Mouse (Mus musculus): ENCODE measurements around the gene Dcun1d4. TPM values are rescaled to one million over a fixed set of nuclear protein-coding genes. Genes with fewer than 3 reads are reported as not detected.

Gene Dcun1d4
- polyA plus RNA-seq, 1 experiment from 2014 or later = 20.3 TPM

DNA sequence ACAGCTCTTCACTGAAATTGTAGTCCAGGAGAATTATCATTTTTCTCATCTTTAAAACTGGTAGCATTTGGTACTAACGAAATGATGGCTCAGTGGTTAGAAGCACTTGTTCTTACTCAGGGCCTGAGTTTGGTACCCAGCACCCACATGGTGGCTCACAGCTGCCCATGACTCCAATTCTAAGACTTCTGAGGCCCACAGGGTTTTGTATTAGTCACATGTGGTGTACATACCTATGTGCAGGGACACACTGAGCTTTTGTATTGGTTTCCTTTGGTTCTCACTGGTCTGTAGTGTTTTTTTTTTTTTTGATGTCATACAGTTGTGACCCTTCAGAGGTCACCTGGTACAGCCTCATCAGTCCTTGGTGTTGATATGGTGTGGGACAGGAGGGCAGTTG lies 68.0 kb downstream of the Dcun1d4 start:
- peaks cover 33% of the 10 kb centered on the region for H3K36me3 ChIP-seq (ENCODE audit: control insufficient read depth, insufficient read depth, low read length)
- H3K27me3 ChIP-seq (ENCODE audit: control insufficient read depth, insufficient read depth, low read length) = no peaks in the 10 kb centered on the region
- no peaks in the 10 kb centered on the region for H3K9me3 ChIP-seq (ENCODE audit: control insufficient read depth, low read length)
- no peak overlapping the region for H3K4me3 ChIP-seq (ENCODE audit: control insufficient read depth in 1 of 2, insufficient read depth in 1 of 2, low read depth in 1 of 2, low read length in 2 of 2)
- no peak overlapping the region for H3K9ac ChIP-seq (ENCODE audit: low read length)
- peaks cover 3% of the 10 kb centered on the region in 2 experiments; a peak in 2 of 4 replicates for H3K4me1 ChIP-seq (ENCODE audit: control insufficient read depth in 2 of 2, insufficient read depth in 2 of 2, low read length in 2 of 2)
- 85% methylated on average over 1 of the region's 1 CpGs for WGBS
- no peak overlapping the region for H3K4me2 ChIP-seq (ENCODE audit: low read length)
- ATAC-seq (ENCODE audit: insufficient number of reproducible peaks, insufficient read depth, low FRiP score, low read depth) = no peak
- H3K27ac ChIP-seq (replicated peaks in 1 of 2; ENCODE audit: control insufficient read depth in 1 of 2, insufficient read depth in 1 of 2, low read depth in 2 of 2, low read length in 2 of 2) = no peak overlapping the region

DNA sequence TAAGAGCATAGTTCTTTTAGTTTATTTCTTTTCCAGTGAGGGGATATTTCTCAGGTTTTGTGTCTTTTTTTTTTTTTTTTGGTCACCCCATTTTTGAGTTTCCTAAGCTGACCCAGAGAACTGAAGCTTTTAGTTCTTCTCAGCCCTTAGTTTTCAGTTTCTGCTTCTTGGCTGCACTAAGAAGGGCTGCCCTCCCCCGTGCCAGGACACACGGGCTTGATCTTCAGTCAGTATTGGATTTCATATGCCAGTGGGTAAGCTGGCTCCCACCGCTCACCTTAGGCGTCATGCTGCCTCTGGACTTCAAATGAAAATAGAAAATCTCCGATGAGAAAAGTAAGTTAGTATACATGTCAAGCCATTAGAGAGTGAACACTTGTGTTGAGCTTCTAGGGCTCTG lies 71.0 kb downstream of the Dcun1d4 start:
- no peak overlapping the region for H3K4me3 ChIP-seq (ENCODE audit: control insufficient read depth in 1 of 2, insufficient read depth in 1 of 2, low read depth in 1 of 2, low read length in 2 of 2)
- no peak overlapping the region for H3K4me2 ChIP-seq (ENCODE audit: low read length)
- H3K36me3 ChIP-seq (ENCODE audit: control insufficient read depth, insufficient read depth, low read length) = 0 out of 2 replicates have a peak, but pooled peaks cover 16% of the 10 kb centered on the region
- no peak overlapping the region for H3K9ac ChIP-seq (ENCODE audit: low read length)
- H3K4me1 ChIP-seq (ENCODE audit: control insufficient read depth in 2 of 2, insufficient read depth in 2 of 2, low read length in 2 of 2) = peaks cover 3% of the 10 kb centered on the region in 2 experiments; a peak in 2 of 4 replicates
- no peaks in the 10 kb centered on the region for H3K27me3 ChIP-seq (ENCODE audit: control insufficient read depth, insufficient read depth, low read length)
- H3K9me3 ChIP-seq (ENCODE audit: control insufficient read depth, low read length) = no peaks in the 10 kb centered on the region
- 88% methylated on average over 5 of the region's 5 CpGs for WGBS
- ATAC-seq (ENCODE audit: insufficient number of reproducible peaks, insufficient read depth, low FRiP score, low read depth) = no peak
- no peak overlapping the region for H3K27ac ChIP-seq (replicated peaks in 1 of 2; ENCODE audit: control insufficient read depth in 1 of 2, insufficient read depth in 1 of 2, low read depth in 2 of 2, low read length in 2 of 2)

DNA sequence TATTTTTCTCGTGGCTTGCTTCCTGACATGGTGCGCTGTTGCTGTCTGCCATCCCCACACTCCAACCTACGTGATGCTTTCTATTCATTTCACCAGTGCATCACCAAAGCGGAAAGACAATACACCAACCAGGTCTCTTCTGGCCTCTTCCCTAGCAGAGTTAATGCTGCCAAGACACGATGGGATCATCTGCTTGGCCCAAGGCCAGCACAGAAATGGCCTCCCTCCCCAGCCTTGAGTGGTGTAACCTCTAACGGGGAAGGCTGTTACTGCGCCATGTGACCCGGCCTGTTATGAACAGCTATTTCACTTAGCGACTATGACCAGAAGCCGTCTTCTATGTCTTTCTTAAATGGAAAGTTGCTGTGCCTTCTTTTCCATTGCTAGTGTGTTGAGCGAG lies 73.1 kb downstream of the Dcun1d4 start:
- Histone ChIP-seq H3K27ac (replicated peaks in 1 of 2; ENCODE audit: control insufficient read depth in 1 of 2, insufficient read depth in 1 of 2, low read depth in 2 of 2, low read length in 2 of 2) (no peak overlapping the region), H3K36me3 (ENCODE audit: control insufficient read depth, insufficient read depth, low read length) (peaks cover 34% of the 10 kb centered on the region), H3K27me3 (ENCODE audit: control insufficient read depth, insufficient read depth, low read length) (no peaks in the 10 kb centered on the region), H3K9ac (ENCODE audit: low read length) (no peak overlapping the region), H3K4me1 (ENCODE audit: control insufficient read depth in 2 of 2, insufficient read depth in 2 of 2, low read length in 2 of 2) (no peaks in the 10 kb centered on the region), H3K4me3 (ENCODE audit: control insufficient read depth in 1 of 2, insufficient read depth in 1 of 2, low read depth in 1 of 2, low read length in 2 of 2) (no peak overlapping the region), H3K4me2 (ENCODE audit: low read length) (no peak overlapping the region), H3K9me3 (ENCODE audit: control insufficient read depth, low read length) (no peaks in the 10 kb centered on the region)
- 94% methylated on average over 11 of the region's 11 CpGs for WGBS
- no peak for ATAC-seq (ENCODE audit: insufficient number of reproducible peaks, insufficient read depth, low FRiP score, low read depth)

DNA sequence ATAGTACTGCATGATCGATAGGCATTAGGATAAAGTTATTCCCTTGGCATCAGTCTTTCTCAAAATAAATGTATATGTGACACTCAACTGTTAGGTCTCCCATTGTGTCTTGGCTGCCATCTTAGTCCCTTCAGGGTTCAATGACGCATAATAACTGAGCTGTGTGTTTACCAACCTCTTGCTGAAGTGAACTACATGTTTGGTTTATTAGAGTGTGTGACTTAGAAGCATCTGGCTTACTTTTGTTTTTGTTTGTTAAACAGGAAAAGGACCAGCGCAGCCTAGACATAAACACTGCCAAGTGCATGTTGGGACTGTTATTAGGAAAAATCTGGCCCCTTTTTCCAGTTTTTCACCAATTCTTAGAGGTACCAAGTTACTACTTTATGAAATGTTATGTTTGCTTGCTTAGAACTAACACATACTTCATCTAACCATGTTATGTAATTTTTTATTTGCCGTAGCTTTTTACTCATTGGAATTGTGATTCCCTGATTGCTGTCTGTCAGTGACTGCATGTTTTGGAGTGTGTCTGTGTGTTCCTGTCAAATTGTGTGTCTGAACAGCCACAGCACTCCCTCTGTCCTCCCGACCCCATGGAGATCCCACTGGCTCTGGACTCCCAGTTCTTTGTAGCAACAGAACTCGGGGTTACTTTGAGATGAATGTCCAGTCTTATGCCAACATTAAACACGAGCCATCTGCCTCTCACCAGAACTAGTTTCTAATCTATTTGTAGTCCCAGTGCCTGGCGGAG lies 74.5 kb downstream of the Dcun1d4 start:
- Histone ChIP-seq H3K27ac (replicated peaks in 1 of 2; ENCODE audit: control insufficient read depth in 1 of 2, insufficient read depth in 1 of 2, low read depth in 2 of 2, low read length in 2 of 2) (no peak overlapping the region), H3K4me1 (ENCODE audit: control insufficient read depth in 2 of 2, insufficient read depth in 2 of 2, low read length in 2 of 2) (no peaks in the 10 kb centered on the region), H3K36me3 (ENCODE audit: control insufficient read depth, insufficient read depth, low read length) (peaks cover 46% of the 10 kb centered on the region), H3K27me3 (ENCODE audit: control insufficient read depth, insufficient read depth, low read length) (no peaks in the 10 kb centered on the region), H3K9ac (ENCODE audit: low read length) (no peak overlapping the region), H3K4me3 (ENCODE audit: control insufficient read depth in 1 of 2, insufficient read depth in 1 of 2, low read depth in 1 of 2, low read length in 2 of 2) (no peak overlapping the region), H3K4me2 (ENCODE audit: low read length) (no peak overlapping the region), H3K9me3 (ENCODE audit: control insufficient read depth, low read length) (no peaks in the 10 kb centered on the region)
- ATAC-seq (ENCODE audit: insufficient number of reproducible peaks, insufficient read depth, low FRiP score, low read depth) = no peak
- 82% methylated on average over 8 of the region's 8 CpGs for WGBS

DNA sequence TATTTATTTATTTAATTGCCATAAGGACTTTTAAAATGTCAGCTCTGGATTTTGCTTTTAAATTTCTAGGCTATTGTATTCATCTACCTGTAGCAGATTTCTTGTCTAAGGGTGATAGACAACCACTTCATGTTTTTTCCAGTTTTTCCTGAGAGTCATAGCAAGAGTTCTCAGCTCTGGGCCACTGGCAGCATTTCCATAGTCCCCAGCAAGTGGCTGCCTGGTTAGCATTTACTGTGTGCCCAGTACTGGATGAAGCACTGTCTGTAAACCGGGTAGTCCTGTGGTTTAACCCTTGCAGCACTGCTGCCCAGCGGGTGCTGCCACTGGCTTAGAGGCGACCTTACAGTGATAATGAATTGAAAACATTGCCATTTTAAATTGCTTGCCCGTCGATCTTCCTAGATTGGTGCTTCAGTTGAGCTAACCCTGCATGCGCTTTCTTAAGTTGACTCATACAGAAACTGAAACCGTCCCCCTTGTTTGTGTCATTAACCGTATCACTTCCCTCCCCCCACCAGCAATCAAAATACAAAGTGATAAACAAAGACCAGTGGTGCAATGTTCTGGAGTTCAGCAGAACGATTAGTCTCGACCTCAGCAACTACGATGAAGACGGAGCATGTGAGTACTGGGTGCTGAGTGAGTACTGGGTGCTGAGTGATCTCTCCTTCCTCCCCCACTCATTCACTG lies 76.1 kb downstream of the Dcun1d4 start:
- 78% methylated on average over 12 of the region's 12 CpGs for WGBS
- H3K36me3 ChIP-seq (ENCODE audit: control insufficient read depth, insufficient read depth, low read length) = peaks cover 42% of the 10 kb centered on the region

DNA sequence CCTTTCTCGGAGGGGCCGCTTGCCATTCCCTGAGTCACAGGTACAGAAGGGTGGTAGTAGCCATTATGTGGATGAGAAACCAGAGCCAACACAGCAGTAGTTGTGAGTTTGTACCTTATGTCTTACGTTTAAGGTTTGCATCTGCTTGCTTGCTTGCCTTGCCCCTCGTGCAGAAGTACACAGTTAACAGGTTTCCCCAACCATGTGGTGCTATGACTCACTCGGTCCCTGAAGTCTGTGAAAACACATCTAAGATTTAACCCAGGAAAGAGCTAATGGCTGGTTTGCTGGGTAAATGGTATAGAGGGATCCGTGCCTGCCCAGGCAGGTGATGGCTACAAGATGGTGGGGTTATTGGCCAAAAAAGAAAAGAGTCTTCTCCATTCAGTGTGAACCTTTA lies 78.0 kb downstream of the Dcun1d4 start:
- WGBS = 89% methylated on average over 6 of the region's 6 CpGs
- H3K4me2 ChIP-seq (ENCODE audit: low read length) = no peak overlapping the region
- H3K27ac ChIP-seq (replicated peaks in 1 of 2; ENCODE audit: control insufficient read depth in 1 of 2, insufficient read depth in 1 of 2, low read depth in 2 of 2, low read length in 2 of 2) = no peak overlapping the region
- H3K36me3 ChIP-seq (ENCODE audit: control insufficient read depth, insufficient read depth, low read length) = peaks cover 33% of the 10 kb centered on the region
- ATAC-seq (ENCODE audit: insufficient number of reproducible peaks, insufficient read depth, low FRiP score, low read depth) = no peak
- H3K4me3 ChIP-seq (ENCODE audit: control insufficient read depth in 1 of 2, insufficient read depth in 1 of 2, low read depth in 1 of 2, low read length in 2 of 2) = no peak overlapping the region
- no peaks in the 10 kb centered on the region for H3K9me3 ChIP-seq (ENCODE audit: control insufficient read depth, low read length)
- H3K9ac ChIP-seq (ENCODE audit: low read length) = no peak overlapping the region
- no peaks in the 10 kb centered on the region for H3K27me3 ChIP-seq (ENCODE audit: control insufficient read depth, insufficient read depth, low read length)
- H3K4me1 ChIP-seq (ENCODE audit: control insufficient read depth in 2 of 2, insufficient read depth in 2 of 2, low read length in 2 of 2) = no peaks in the 10 kb centered on the region

More for the DNA sequence above, 76.1 kb downstream of the Dcun1d4 start:
- Histone ChIP-seq H3K27me3 (ENCODE audit: control insufficient read depth, insufficient read depth, low read length) (no peaks in the 10 kb centered on the region), H3K27ac (replicated peaks in 1 of 2; ENCODE audit: control insufficient read depth in 1 of 2, insufficient read depth in 1 of 2, low read depth in 2 of 2, low read length in 2 of 2) (no peak overlapping the region), H3K9ac (ENCODE audit: low read length) (no peak overlapping the region), H3K4me3 (ENCODE audit: control insufficient read depth in 1 of 2, insufficient read depth in 1 of 2, low read depth in 1 of 2, low read length in 2 of 2) (no peak overlapping the region), H3K4me1 (ENCODE audit: control insufficient read depth in 2 of 2, insufficient read depth in 2 of 2, low read length in 2 of 2) (no peaks in the 10 kb centered on the region), H3K9me3 (ENCODE audit: control insufficient read depth, low read length) (no peaks in the 10 kb centered on the region), H3K4me2 (ENCODE audit: low read length) (no peak overlapping the region)
- no peak for ATAC-seq (ENCODE audit: insufficient number of reproducible peaks, insufficient read depth, low FRiP score, low read depth)

DNA sequence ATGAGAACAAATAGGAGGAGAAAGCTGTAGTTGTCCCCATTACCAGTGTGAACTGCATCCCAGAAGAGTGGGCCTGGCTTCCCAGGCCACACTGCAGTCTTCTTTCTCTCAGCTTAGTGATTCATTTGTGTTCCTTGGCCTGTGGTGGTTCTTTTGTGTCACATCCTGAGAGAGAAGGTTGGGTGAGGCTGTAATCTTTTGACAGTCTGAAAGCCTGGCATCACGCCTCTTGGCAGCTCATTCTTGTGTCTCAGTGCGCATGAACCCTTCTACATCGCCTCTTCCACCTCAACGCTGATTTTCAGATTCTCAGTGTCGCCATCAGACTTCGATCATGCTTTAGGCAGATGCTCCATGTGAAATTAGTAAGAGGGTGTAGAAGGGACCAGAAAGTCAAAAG lies 83.2 kb downstream of the Dcun1d4 start:
- Histone ChIP-seq H3K9me3 (ENCODE audit: control insufficient read depth, low read length) (no peaks in the 10 kb centered on the region), H3K9ac (ENCODE audit: low read length) (no peak overlapping the region), H3K36me3 (ENCODE audit: control insufficient read depth, insufficient read depth, low read length) (peaks cover 10% of the 10 kb centered on the region; the same call in 1 of the 2 replicates), H3K27me3 (ENCODE audit: control insufficient read depth, insufficient read depth, low read length) (no peaks in the 10 kb centered on the region), H3K27ac (replicated peaks in 1 of 2; ENCODE audit: control insufficient read depth in 1 of 2, insufficient read depth in 1 of 2, low read depth in 2 of 2, low read length in 2 of 2) (no peak overlapping the region), H3K4me3 (ENCODE audit: control insufficient read depth in 1 of 2, insufficient read depth in 1 of 2, low read depth in 1 of 2, low read length in 2 of 2) (no peak overlapping the region), H3K4me1 (ENCODE audit: control insufficient read depth in 2 of 2, insufficient read depth in 2 of 2, low read length in 2 of 2) (no peaks in the 10 kb centered on the region), H3K4me2 (ENCODE audit: low read length) (no peak overlapping the region)
- ATAC-seq (ENCODE audit: insufficient number of reproducible peaks, insufficient read depth, low FRiP score, low read depth) = no peak
- WGBS = 88% methylated on average over 6 of the region's 6 CpGs
